Mouse (Mus musculus): Measurements from ENCODE around the gene March6. TPM values are rescaled to one million over a fixed set of nuclear protein-coding genes. Genes with fewer than 3 reads are reported as not detected.

Gene March6
- polyA plus RNA-seq, 1 experiment from 2014 or later = 81.1 TPM

GRCm38 (mm10) chr15:31433768-31434167, 97.1 kb downstream of the March6 start:
- Histone ChIP-seq H3K36me3 (no peaks in the 10 kb centered on the region), H3K27ac (replicated peaks) (no peak overlapping the region), H3K9me3 (no peaks in the 10 kb centered on the region), H3K27me3 (no peaks in the 10 kb centered on the region), H3K4me3 (no peak overlapping the region), H3K9ac (replicated peaks) (no peak overlapping the region), H3K4me1 (no peaks in the 10 kb centered on the region), H3K4me2 (replicated peaks) (no peak overlapping the region)
- 81% methylated on average over 7 of the region's 7 CpGs for WGBS
- ATAC-seq (replicated peaks) = no peak

- no peaks in the 10 kb centered on the region for H3K36me3 ChIP-seq
- H3K27me3 ChIP-seq = no peaks in the 10 kb centered on the region
- no peak overlapping the region for H3K4me3 ChIP-seq
- ATAC-seq (replicated peaks) = no peak
- H3K4me2 ChIP-seq (replicated peaks) = no peak overlapping the region
- H3K27ac ChIP-seq (replicated peaks) = no peak overlapping the region
- WGBS = 91% methylated on average over 8 of the region's 8 CpGs
- no peak overlapping the region for H3K9ac ChIP-seq (replicated peaks)
- no peaks in the 10 kb centered on the region for H3K4me1 ChIP-seq
- H3K9me3 ChIP-seq = no peaks in the 10 kb centered on the region
Observed at GRCm38 (mm10) chr15:31431847-31432246, 99.0 kb downstream of the March6 start.

- no peaks in the 10 kb centered on the region for H3K9me3 ChIP-seq
- no peaks in the 10 kb centered on the region for H3K27me3 ChIP-seq
- ATAC-seq (replicated peaks) = no peak
- H3K4me3 ChIP-seq = no peak overlapping the region
- H3K9ac ChIP-seq (replicated peaks) = no peak overlapping the region
- no peaks in the 10 kb centered on the region for H3K4me1 ChIP-seq
- no peak overlapping the region for H3K27ac ChIP-seq (replicated peaks)
- WGBS = 59% methylated on average over 2 of the region's 2 CpGs
- H3K4me2 ChIP-seq (replicated peaks) = no peak overlapping the region
- no peaks in the 10 kb centered on the region for H3K36me3 ChIP-seq
Observed at GRCm38 (mm10) chr15:31430014-31430413, 100.8 kb downstream of the March6 start.

GRCm38 (mm10) chr15:31429429-31429828, 101.4 kb downstream of the March6 start:
- ATAC-seq (replicated peaks) = no peak
- WGBS = 56% methylated on average over 7 of the region's 7 CpGs
- Histone ChIP-seq H3K4me2 (replicated peaks) (no peak overlapping the region), H3K27ac (replicated peaks) (no peak overlapping the region), H3K27me3 (no peaks in the 10 kb centered on the region), H3K9me3 (no peaks in the 10 kb centered on the region), H3K36me3 (no peaks in the 10 kb centered on the region), H3K4me1 (no peaks in the 10 kb centered on the region), H3K9ac (replicated peaks) (no peak overlapping the region), H3K4me3 (no peak overlapping the region)

GRCm38 (mm10) chr15:31428571-31428970, 102.3 kb downstream of the March6 start:
- Histone ChIP-seq H3K4me2 (replicated peaks) (no peak overlapping the region), H3K27ac (replicated peaks) (no peak overlapping the region), H3K27me3 (no peaks in the 10 kb centered on the region), H3K9ac (replicated peaks) (no peak overlapping the region), H3K9me3 (no peaks in the 10 kb centered on the region), H3K36me3 (no peaks in the 10 kb centered on the region), H3K4me3 (no peak overlapping the region), H3K4me1 (no peaks in the 10 kb centered on the region)
- WGBS = 88% methylated on average over 12 of the region's 12 CpGs
- no peak for ATAC-seq (replicated peaks)

- no peak for ATAC-seq (replicated peaks)
- H3K9me3 ChIP-seq = no peaks in the 10 kb centered on the region
- H3K27me3 ChIP-seq = no peaks in the 10 kb centered on the region
- H3K36me3 ChIP-seq = no peaks in the 10 kb centered on the region
- no peak overlapping the region for H3K9ac ChIP-seq (replicated peaks)
- 68% methylated on average over 3 of the region's 3 CpGs for WGBS
- H3K4me1 ChIP-seq = no peaks in the 10 kb centered on the region
- H3K4me3 ChIP-seq = no peak overlapping the region
- H3K27ac ChIP-seq (replicated peaks) = no peak overlapping the region
- H3K4me2 ChIP-seq (replicated peaks) = no peak overlapping the region
Observed at GRCm38 (mm10) chr15:31427390-31427789, 103.5 kb downstream of the March6 start.

- 57% methylated on average over 8 of the region's 8 CpGs for WGBS
- Histone ChIP-seq H3K4me3 (no peak overlapping the region), H3K4me2 (replicated peaks) (no peak overlapping the region), H3K9ac (replicated peaks) (no peak overlapping the region), H3K27ac (replicated peaks) (no peak overlapping the region), H3K27me3 (no peaks in the 10 kb centered on the region), H3K4me1 (no peaks in the 10 kb centered on the region), H3K9me3 (no peaks in the 10 kb centered on the region), H3K36me3 (no peaks in the 10 kb centered on the region)
- no peak for ATAC-seq (replicated peaks)
Observed at GRCm38 (mm10) chr15:31426066-31426706, 104.7 kb downstream of the March6 start.

- Histone ChIP-seq H3K9me3 (no peaks in the 10 kb centered on the region), H3K4me1 (no peaks in the 10 kb centered on the region), H3K4me2 (replicated peaks) (no peak overlapping the region), H3K27ac (replicated peaks) (no peak overlapping the region), H3K27me3 (no peaks in the 10 kb centered on the region), H3K36me3 (no peaks in the 10 kb centered on the region), H3K4me3 (no peak overlapping the region), H3K9ac (replicated peaks) (no peak overlapping the region)
- ATAC-seq (replicated peaks) = no peak
- WGBS = 68% methylated on average over 7 of the region's 7 CpGs
Observed at GRCm38 (mm10) chr15:31422649-31423369, 108.0 kb downstream of the March6 start.

GRCm38 (mm10) chr15:31419037-31419436, 111.8 kb downstream of the March6 start:
- H3K27ac ChIP-seq (replicated peaks) = no peak overlapping the region
- H3K4me1 ChIP-seq = no peaks in the 10 kb centered on the region
- no peak for ATAC-seq (replicated peaks)
- no peak overlapping the region for H3K4me2 ChIP-seq (replicated peaks)
- no peaks in the 10 kb centered on the region for H3K36me3 ChIP-seq
- no peaks in the 10 kb centered on the region for H3K27me3 ChIP-seq
- 48% methylated on average over 9 of the region's 9 CpGs for WGBS
- H3K9me3 ChIP-seq = no peaks in the 10 kb centered on the region
- no peak overlapping the region for H3K4me3 ChIP-seq
- H3K9ac ChIP-seq (replicated peaks) = no peak overlapping the region

GRCm38 (mm10) chr15:31418686-31419024, 112.2 kb downstream of the March6 start:
- Histone ChIP-seq H3K4me2 (replicated peaks) (no peak overlapping the region), H3K9ac (replicated peaks) (no peak overlapping the region), H3K4me3 (no peak overlapping the region), H3K4me1 (no peaks in the 10 kb centered on the region), H3K27ac (replicated peaks) (no peak overlapping the region), H3K27me3 (no peaks in the 10 kb centered on the region), H3K9me3 (no peaks in the 10 kb centered on the region), H3K36me3 (no peaks in the 10 kb centered on the region)
- 27% methylated on average over 7 of the region's 7 CpGs for WGBS
- no peak for ATAC-seq (replicated peaks)

- peak; percentile 34; the same call in 1 of the 2 replicates for ATAC-seq (replicated peaks)
- 78% methylated on average over 21 of the region's 21 CpGs for WGBS
- no peaks in the 10 kb centered on the region for H3K27me3 ChIP-seq
- no peak overlapping the region for H3K4me2 ChIP-seq (replicated peaks)
- no peaks in the 10 kb centered on the region for H3K4me1 ChIP-seq
- no peaks in the 10 kb centered on the region for H3K36me3 ChIP-seq
- no peak overlapping the region for H3K9ac ChIP-seq (replicated peaks)
- 0 out of 2 replicates have a peak overlapping the region, but pooled peaks have one; percentile 3 for H3K27ac ChIP-seq (replicated peaks)
- no peaks in the 10 kb centered on the region for H3K9me3 ChIP-seq
- no peak overlapping the region for H3K4me3 ChIP-seq
Observed at GRCm38 (mm10) chr15:31417796-31418685, 112.8 kb downstream of the March6 start.

GRCm38 (mm10) chr15:31417409-31417795, 113.5 kb downstream of the March6 start:
- no peak for ATAC-seq (replicated peaks)
- Histone ChIP-seq H3K4me3 (no peak overlapping the region), H3K9me3 (no peaks in the 10 kb centered on the region), H3K9ac (replicated peaks) (no peak overlapping the region), H3K27me3 (no peaks in the 10 kb centered on the region), H3K36me3 (no peaks in the 10 kb centered on the region), H3K4me2 (replicated peaks) (no peak overlapping the region), H3K27ac (replicated peaks) (no peak overlapping the region), H3K4me1 (no peaks in the 10 kb centered on the region)
- WGBS = 77% methylated on average over 6 of the region's 6 CpGs
